Mouse (Mus musculus) B cell, adult 62 days (primary cell): ENCODE data around the gene Mylk2. TPM values are rescaled to one million over a fixed set of nuclear protein-coding genes. Genes with fewer than 3 reads are reported as not detected.

Experiments
- total RNA-seq: library from RNA; stranded (reverse); gene quantifications from 4 replicates; pipeline ENCODE4 v1.2.4, GENCODE M21; 2023

Mylk2 gene
- total RNA-seq, result not detected in 4 replicates

DNA sequence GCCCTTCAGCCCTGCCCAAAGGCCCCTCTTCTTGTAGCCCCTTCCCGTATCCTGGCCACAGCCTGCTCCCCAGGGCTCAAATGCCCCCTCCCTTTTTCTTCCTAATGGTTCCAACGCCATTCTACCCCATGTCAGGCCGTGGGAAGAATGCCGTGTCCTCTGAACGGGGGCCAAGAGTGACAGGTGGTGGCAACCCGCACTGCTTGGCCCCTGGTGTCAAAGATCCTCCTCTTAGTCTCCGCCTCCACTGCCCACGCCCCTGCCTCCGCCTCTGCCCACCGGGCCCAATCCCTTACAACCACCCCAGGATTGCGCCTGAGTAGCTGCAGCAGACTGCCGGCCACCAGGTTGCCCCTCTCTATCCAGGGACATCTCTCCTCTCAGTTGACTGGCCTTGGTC is at the start of gene Mylk2:
Mylk2 (plus strand) TSS at position 322 of the 400 bp plus-strand sequence.

DNA sequence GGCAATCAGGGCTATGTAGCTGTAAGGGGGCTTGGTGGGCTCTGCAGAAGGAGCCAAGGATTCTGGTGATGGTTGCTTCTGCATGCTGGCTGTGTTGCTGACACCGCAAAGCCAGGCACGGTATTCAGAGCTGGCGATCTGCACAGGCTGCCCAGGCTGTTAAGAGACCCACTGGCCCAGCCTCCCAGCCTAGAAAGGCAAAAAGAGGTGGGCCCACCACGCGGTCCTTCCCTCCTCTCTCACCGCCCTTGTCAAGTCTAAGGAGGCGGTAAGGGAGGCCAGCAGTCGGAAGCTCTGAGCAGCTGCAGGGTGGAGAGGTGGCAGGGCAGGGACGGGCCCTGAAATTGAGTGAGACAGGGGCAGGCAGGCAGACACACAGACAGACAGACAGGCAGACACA is 21.9 kb downstream of the Mylk2 start, which contains the start of gene Foxs1:
Foxs1 (minus strand) TSS at position 161 of the 400 bp plus-strand sequence.

DNA sequence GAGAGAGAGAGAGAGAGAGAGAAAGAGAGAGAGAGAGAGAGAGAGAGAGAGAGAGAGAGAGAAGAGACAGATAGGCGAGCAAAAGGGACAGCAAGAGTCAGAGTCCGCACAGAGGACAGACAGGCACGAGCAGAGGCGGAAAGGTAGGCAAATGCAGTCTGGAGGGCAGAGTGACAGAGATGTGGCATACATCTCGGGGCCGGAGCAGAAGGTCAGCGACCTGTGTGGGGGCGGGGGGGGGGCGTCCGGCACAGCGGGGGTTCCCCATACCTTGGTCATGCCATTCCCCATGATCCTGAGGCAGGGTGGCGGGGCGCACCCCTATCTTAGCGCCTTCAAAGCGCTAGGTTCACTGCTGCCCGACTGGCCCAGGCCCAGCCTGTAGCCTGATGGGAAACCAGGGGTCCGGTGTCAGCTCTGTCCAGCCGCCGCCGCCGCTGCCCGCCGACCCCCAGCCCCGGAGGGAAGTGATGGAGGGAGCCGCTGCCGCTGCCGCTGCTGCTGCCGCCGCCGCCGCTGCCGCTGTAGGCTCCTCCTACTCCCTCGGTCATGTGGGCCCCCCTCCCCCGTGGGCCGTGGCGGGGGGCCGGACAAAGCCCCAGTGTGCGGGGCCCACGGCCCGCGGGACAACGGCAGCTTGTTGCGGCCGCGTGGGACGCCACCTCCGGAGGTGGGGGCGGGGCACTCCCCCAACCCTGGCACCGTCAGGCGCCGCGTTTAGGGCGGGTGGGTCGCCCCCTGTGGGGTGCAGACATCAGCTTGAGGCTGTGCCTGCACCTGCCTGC is 40.1 kb downstream of the Mylk2 start, which contains the start of gene Dusp15:
Dusp15 (minus strand) TSS at position 634 of the 785 bp plus-strand sequence.

DNA sequence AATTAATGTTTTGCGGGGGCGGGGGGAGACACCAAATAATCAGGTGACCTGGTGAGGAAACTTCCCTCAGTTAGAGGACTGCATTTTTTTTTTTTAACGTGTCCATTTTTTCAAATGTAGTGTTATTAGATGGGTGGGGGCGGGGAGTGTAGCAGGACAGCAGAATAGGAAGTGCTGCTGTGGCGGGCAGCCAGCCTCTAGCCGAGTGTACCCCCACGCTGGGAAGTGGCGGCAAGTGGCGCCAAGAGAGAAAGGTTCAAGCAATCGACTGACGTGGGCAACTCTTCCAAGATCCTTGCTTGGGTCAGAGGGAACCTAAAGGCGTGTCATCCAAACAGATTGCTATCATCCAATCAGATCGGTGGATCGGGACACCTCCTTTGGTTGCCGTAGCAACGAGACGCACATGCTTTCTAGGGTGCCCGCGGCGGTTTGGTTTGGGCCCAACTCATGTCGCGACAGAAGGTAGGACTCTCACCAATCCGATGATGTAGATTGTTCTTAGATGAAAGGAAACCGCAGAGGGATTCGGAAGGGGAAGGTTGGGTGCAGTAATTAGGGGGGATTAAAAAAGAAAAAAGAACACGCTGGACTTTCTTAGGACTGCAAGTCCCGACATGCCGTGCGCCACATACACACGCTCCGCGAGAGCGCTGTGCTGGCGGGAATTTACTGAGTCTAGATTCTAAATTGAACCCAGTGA is 51.1 kb downstream of the Mylk2 start, which contains the start of gene Ttll9:
Ttll9 (plus strand) TSS at position 395 of the 703 bp plus-strand sequence.

Other genes with a start within 250 kb of the Mylk2 start
- 91.4 to 102 TPM (median 99.1 TPM) in 4 replicates for gene H13, start 241.9 kb upstream of the Mylk2 start, total RNA-seq
- 19.7 to 26.7 TPM (median 21.4 TPM) in 4 replicates for gene Mcts2, start 224.3 kb upstream of the Mylk2 start, total RNA-seq
- gene Id1, start 175.1 kb upstream of the Mylk2 start, total RNA-seq, result 0.81 to 2.2 TPM in 2 of 4 replicates, not detected in the others
- gene Cox4i2, start 157.2 kb upstream of the Mylk2 start, total RNA-seq, result not detected in 4 replicates
- gene Bcl2l1, start 79.6 kb upstream of the Mylk2 start, total RNA-seq, result 4.7 to 13.7 TPM (median 7.7 TPM) in 4 replicates
- gene Tpx2, start 63.4 kb upstream of the Mylk2 start, total RNA-seq, result 1.6 to 3.0 TPM (median 2.0 TPM) in 4 replicates
- not detected in 4 replicates for gene Foxs1, start 21.9 kb downstream of the Mylk2 start, total RNA-seq
- gene Dusp15, start 40.3 kb downstream of the Mylk2 start, total RNA-seq, result not detected in 4 replicates
- gene Ttll9, start 51.1 kb downstream of the Mylk2 start, total RNA-seq, result not detected in 4 replicates
- gene Pdrg1, start 104.1 kb downstream of the Mylk2 start, total RNA-seq, result 48.6 to 58.9 TPM (median 58.5 TPM) in 4 replicates
- not detected in 4 replicates for gene Xkr7, start 120.5 kb downstream of the Mylk2 start, total RNA-seq
- gene Ccm2l, start 154.6 kb downstream of the Mylk2 start, total RNA-seq, result not detected in 4 replicates
- gene Hck, start 197.1 kb downstream of the Mylk2 start, total RNA-seq, result 123 to 143 TPM (median 132 TPM) in 4 replicates
- 75.6 to 97.6 TPM (median 84.2 TPM) in 4 replicates for gene Tm9sf4, start 250.0 kb downstream of the Mylk2 start, total RNA-seq